Mouse (Mus musculus) E14TG2a.4 (cell line): ENCODE results near the gene Radil.

Source experiments
- CTCF ChIP-seq: conservative IDR thresholded peaks from 2 replicates; pipeline ENCODE4 v1.5.1; 2014; ENCODE audit warnings: low read length
- NANOG ChIP-seq: IDR thresholded peaks from 2 replicates; pipeline ENCODE4 v1.6.1; 2014; ENCODE audit warnings: borderline replicate concordance, low read length, mixed read lengths
- POU5F1 ChIP-seq: IDR thresholded peaks from 2 replicates; pipeline ENCODE4 v1.6.1; 2014; ENCODE audit warnings: low read length, borderline replicate concordance

GRCm38 (mm10) chr5:142469796-142470195, 81.1 kb downstream of the Radil start:
- TF ChIP-seq CTCF, result no peak
- TF ChIP-seq NANOG, result no peak
- TF ChIP-seq POU5F1, result no peak
